8 mouse cellular contexts compared by ENCODE assay signal in genomic region chr17:74529533-74529824, GRCm38 (mm10). TPM values are rescaled to one million over a fixed set of nuclear protein-coding genes. Genes with fewer than 3 reads are reported as not detected.
DNase-seq lines count a peak whose midpoint lies in the region.

No protein-coding gene starts in this region.

- H3K9me3 ChIP-seq in limb, embryonic 10.5 days (replicated peaks): no peaks in the 10 kb centered on the region

- H3K4me1 ChIP-seq in limb, embryonic 10.5 days: peaks cover 25% of the 10 kb centered on the region

- H3K27ac ChIP-seq in limb, embryonic 10.5 days: peak overlapping the region; percentile 98

- H3K4me3 ChIP-seq in limb, embryonic 10.5 days: peak overlapping the region; percentile 99

- WGBS in limb, embryonic 10.5 days: 15% methylated on average over 3 of the region's 3 CpGs

- peak; percentile 21 for DNase-seq in cerebellum, adult 9-11 months
- no peak for DNase-seq in cerebellum, adult 11-12 months
- DNase-seq in thymus, postnatal 4 days: peak; percentile 8
- no peak for DNase-seq in thymus, adult 18-20 months
- DNase-seq in limb, embryonic 10.5 days (ENCODE audit: low spot score): no peak
- peak; percentile 9 for DNase-seq in splenic B cell, adult 2 months (ENCODE audit: low read depth, low spot score)
- no peak for DNase-seq in frontal cortex, postnatal 36 days (ENCODE audit: low spot score in 2 of 2)
- DNase-seq in frontal cortex, postnatal 10 days (ENCODE audit: low spot score in 2 of 2): no peak

- H3K27me3 ChIP-seq in limb, embryonic 10.5 days (ENCODE audit: low read depth, poor library complexity, severe bottlenecking): no peaks in the 10 kb centered on the region
- no peaks in the 10 kb centered on the region for H3K27me3 ChIP-seq in splenic B cell, adult 2 months (ENCODE audit: control insufficient read depth, insufficient read depth, low read length, poor library complexity, severe bottlenecking)

- 0 out of 2 replicates have a peak, but pooled peaks cover 11% of the 10 kb centered on the region for H3K36me3 ChIP-seq in limb, embryonic 10.5 days
- no peaks in the 10 kb centered on the region for H3K36me3 ChIP-seq in splenic B cell, adult 2 months (ENCODE audit: control insufficient read depth, insufficient read depth, low read length, poor library complexity, severe bottlenecking)

RNA-seq across cellular contexts. Expression of gene Birc6, which starts 1.4 kb away (rescaled TPM):
- 84.3 and 88.7 TPM in 2 replicates for polyA plus RNA-seq in limb, embryonic 10.5 days (2016; fragmentation: Nextera tagmentation; extraction: Ambion mirVana)

RNA-seq across cellular contexts. Expression of gene Yipf4, which starts 40.2 kb away (rescaled TPM):
- 30.0 and 31.2 TPM in 2 replicates for polyA plus RNA-seq in limb, embryonic 10.5 days (2016; fragmentation: Nextera tagmentation; extraction: Ambion mirVana)

Comparison
In these comparisons a context has a peak if more than half of its experiments do, and no peak if none do; other contexts are left out.
1. DNase-seq: peak in cerebellum, adult 9-11 months (single experiment), thymus, postnatal 4 days (single experiment) and splenic B cell, adult 2 months (single experiment); none in cerebellum, adult 11-12 months (single experiment), thymus, adult 18-20 months (0 of 2), limb, embryonic 10.5 days (single experiment), frontal cortex, postnatal 36 days (0 of 2) and frontal cortex, postnatal 10 days (0 of 2).